Mouse (Mus musculus) megakaryocyte, embryonic 14.5 days (primary cell): ENCODE results near the gene Nell1.

Source experiments
- FLI1 ChIP-seq: IDR thresholded peaks from 2 replicates; pipeline ENCODE4 v1.6.1; 2012; ENCODE audit warnings: low read length, inconsistent platforms, mixed read lengths
- GATA1 ChIP-seq: IDR thresholded peaks from 3 replicates; pipeline ENCODE4 v1.6.1; 2012; ENCODE audit warnings: mixed read lengths, low read length, inconsistent platforms, borderline replicate concordance

GRCm38 (mm10) chr7:50629186-50629585, 654.5 kb downstream of the Nell1 start:
- TF ChIP-seq GATA1 (no peak), FLI1 (no peak)
